Mouse (Mus musculus) heart, postnatal 0 days (tissue): ENCODE measurements at regions not wholly inside any gene's neighbourhood (a gene's known extent, or its start where the extent isn't known, plus 50 kb on each side); places are given as distances from the start of the nearest gene placed in this dataset.

ENCODE experiments used
- CTCF ChIP-seq: IDR thresholded peaks from 2 replicates; pipeline ENCODE4 v1.5.1; 2016; ENCODE audit warnings: antibody characterized with exemption, control low read depth, low read depth
- EP300 ChIP-seq: IDR thresholded peaks from 2 replicates; pipeline ENCODE4 v1.6.1; 2016; ENCODE audit warnings: antibody characterized with exemption, low read depth

- TF ChIP-seq EP300 (no peak), CTCF (no peak)
These were observed 175.7 kb upstream of the Sulf2 start for GRCm38 (mm10) chr2:166331192-166331591.
